Mouse (Mus musculus) embryonic fibroblast, embryonic 13.5 days (primary cell): ENCODE results near the gene Smad6.

Experiments
- CTCF ChIP-seq: IDR thresholded peaks from 2 replicates; pipeline ENCODE4 v1.5.1; 2011; ENCODE audit warnings: mild to moderate bottlenecking, control low read depth, low read length, moderate library complexity, borderline replicate concordance; ENCODE audit not compliant: insufficient read depth
- POLR2A ChIP-seq: IDR thresholded peaks from 2 replicates; pipeline ENCODE4 v1.6.1; 2011; ENCODE audit warnings: low read depth, mild to moderate bottlenecking, control low read depth, low read length, moderate library complexity

GRCm38 (mm10) chr9:64021319-64021850, 474 bp downstream of the Smad6 start:
- TF ChIP-seq CTCF = no peak
- TF ChIP-seq POLR2A = no peak
